ENCODE assay signal across 13 mouse cellular contexts in genomic region chr9:72828616-72829257, GRCm38 (mm10). TPM values are rescaled to one million over a fixed set of nuclear protein-coding genes. Genes with fewer than 3 reads are reported as not detected.
DNase-seq lines count a peak whose midpoint lies in the region; ATAC-seq and TF ChIP-seq lines count a peak whose summit lies in the region.
"Had no signal": no experiment of that assay in that cellular context is flagged by ENCODE, and none has a peak within 500 bp of the region (broad histone marks: within the 10 kb centered on the region; RNA-seq: fewer than 3 reads in every experiment).

No protein-coding gene starts in this region.

- no peak for ATAC-seq in forebrain, embryonic 14.5 days
- ATAC-seq in forebrain, postnatal 0 days: no peak
- ATAC-seq in midbrain, embryonic 12.5 days (ENCODE audit: low FRiP score, low read depth): 0 out of 2 replicates have a peak, but pooled peaks have one; percentile 41
- no peak for ATAC-seq in midbrain, embryonic 16.5 days
- peak; percentile 50; the same call in 1 of the 2 replicates for ATAC-seq in limb, embryonic 12.5 days (ENCODE audit: insufficient number of reproducible peaks, insufficient read depth, low FRiP score, low TSS enrichment, low read depth)
- ATAC-seq in stomach, embryonic 16.5 days (ENCODE audit: insufficient read depth, low FRiP score): peak; percentile 58; the same call in 1 of the 2 replicates
- no peak for ATAC-seq in frontal cortex, adult (ENCODE audit: low TSS enrichment)

- 0 out of 2 replicates have a peak, but pooled peaks cover 3% of the 10 kb centered on the region for H3K4me1 ChIP-seq in forebrain, embryonic 14.5 days (ENCODE audit: control insufficient read depth, insufficient read depth, low read length)
- no peaks in the 10 kb centered on the region for H3K4me1 ChIP-seq in forebrain, postnatal 0 days (ENCODE audit: insufficient read depth)
- H3K4me1 ChIP-seq in midbrain, embryonic 12.5 days: peaks cover 35% of the 10 kb centered on the region
- peaks cover 9% of the 10 kb centered on the region for H3K4me1 ChIP-seq in midbrain, embryonic 16.5 days (ENCODE audit: control insufficient read depth, insufficient read depth, low read length)
- peaks cover 31% of the 10 kb centered on the region for H3K4me1 ChIP-seq in limb, embryonic 12.5 days (replicated peaks)
- 0 out of 2 replicates have a peak, but pooled peaks cover 9% of the 10 kb centered on the region for H3K4me1 ChIP-seq in stomach, embryonic 16.5 days (ENCODE audit: control insufficient read depth, insufficient read depth, low read length)

- no peak overlapping the region for H3K4me3 ChIP-seq in forebrain, embryonic 14.5 days (ENCODE audit: low read depth, low read length)
- no peak overlapping the region for H3K4me3 ChIP-seq in forebrain, postnatal 0 days (ENCODE audit: low read depth, low read length)
- H3K4me3 ChIP-seq in midbrain, embryonic 12.5 days: no peak overlapping the region
- no peak overlapping the region for H3K4me3 ChIP-seq in midbrain, embryonic 16.5 days (ENCODE audit: low read depth, low read length)
- H3K4me3 ChIP-seq in limb, embryonic 12.5 days (replicated peaks): no peak overlapping the region
- H3K4me3 ChIP-seq in stomach, embryonic 16.5 days (replicated peaks; ENCODE audit: low read length): no peak overlapping the region

- 41% methylated on average over 5 of the region's 5 CpGs for WGBS in forebrain, embryonic 14.5 days
- WGBS in forebrain, postnatal 0 days: 41% methylated on average over 5 of the region's 5 CpGs
- 25% methylated on average over 5 of the region's 5 CpGs for WGBS in midbrain, embryonic 12.5 days
- WGBS in midbrain, embryonic 16.5 days: 26% methylated on average over 5 of the region's 5 CpGs
- 44% methylated on average over 5 of the region's 5 CpGs for WGBS in limb, embryonic 12.5 days
- 46% methylated on average over 5 of the region's 5 CpGs for WGBS in stomach, embryonic 16.5 days

- no peaks in the 10 kb centered on the region for H3K27me3 ChIP-seq in forebrain, embryonic 14.5 days (replicated peaks; ENCODE audit: control insufficient read depth, insufficient read depth, low read length)
- no peaks in the 10 kb centered on the region; the same call in 1 of the 2 replicates for H3K27me3 ChIP-seq in forebrain, postnatal 0 days (ENCODE audit: insufficient read depth, low read length)
- H3K27me3 ChIP-seq in midbrain, embryonic 12.5 days: 0 out of 2 replicates have a peak, but pooled peaks cover 7% of the 10 kb centered on the region
- H3K27me3 ChIP-seq in midbrain, embryonic 16.5 days (ENCODE audit: control insufficient read depth, insufficient read depth, low read depth, low read length): no peaks in the 10 kb centered on the region
- H3K27me3 ChIP-seq in limb, embryonic 12.5 days: peaks cover 6% of the 10 kb centered on the region; the same call in 1 of the 2 replicates
- no peaks in the 10 kb centered on the region for H3K27me3 ChIP-seq in stomach, embryonic 16.5 days (ENCODE audit: control insufficient read depth, insufficient read depth, low read length)

- H3K27ac ChIP-seq in forebrain, embryonic 14.5 days (ENCODE audit: low read depth, low read length): no peak overlapping the region
- no peak overlapping the region for H3K27ac ChIP-seq in forebrain, postnatal 0 days (ENCODE audit: low read depth, low read length)
- H3K27ac ChIP-seq in midbrain, embryonic 12.5 days (replicated peaks): peak overlapping the region; percentile 63
- no peak overlapping the region for H3K27ac ChIP-seq in midbrain, embryonic 16.5 days (ENCODE audit: low read length)
- peak overlapping the region; percentile 64 for H3K27ac ChIP-seq in limb, embryonic 12.5 days
- peak overlapping the region; percentile 34; the same call in 1 of the 2 replicates for H3K27ac ChIP-seq in stomach, embryonic 16.5 days (ENCODE audit: low read length)

- DNase-seq in forebrain, embryonic 14.5 days (ENCODE audit: low spot score): peak; percentile 31
- no peak for DNase-seq in forebrain, postnatal 0 days
- DNase-seq in right cerebral cortex, postnatal 10 days (ENCODE audit: low spot score in 2 of 2): no peak
- DNase-seq: B cell, adult 2 months; kidney, adult 9 months; lung, adult 18-20 months had no signal

- H3K9me3 ChIP-seq in forebrain, embryonic 14.5 days (replicated peaks; ENCODE audit: control insufficient read depth, low read length): no peaks in the 10 kb centered on the region
- H3K9me3 ChIP-seq in forebrain, postnatal 0 days (ENCODE audit: low read length): no peaks in the 10 kb centered on the region
- no peaks in the 10 kb centered on the region for H3K9me3 ChIP-seq in midbrain, embryonic 12.5 days
- no peaks in the 10 kb centered on the region for H3K9me3 ChIP-seq in midbrain, embryonic 16.5 days (replicated peaks; ENCODE audit: control insufficient read depth, low read length, poor library complexity, severe bottlenecking)
- H3K9me3 ChIP-seq in limb, embryonic 12.5 days: no peaks in the 10 kb centered on the region
- H3K9me3 ChIP-seq in stomach, embryonic 16.5 days (replicated peaks; ENCODE audit: control insufficient read depth, low read length): no peaks in the 10 kb centered on the region

- TF ChIP-seq CTCF in forebrain, postnatal 0 days (IDR thresholded peaks at IDR 0.05; ENCODE audit: low read depth): no peak

- H3K36me3 ChIP-seq in forebrain, embryonic 14.5 days (ENCODE audit: control insufficient read depth, insufficient read depth, low read length): no peaks in the 10 kb centered on the region
- H3K36me3 ChIP-seq in forebrain, postnatal 0 days (ENCODE audit: insufficient read depth): no peaks in the 10 kb centered on the region
- H3K36me3 ChIP-seq in midbrain, embryonic 12.5 days: no peaks in the 10 kb centered on the region
- H3K36me3 ChIP-seq in midbrain, embryonic 16.5 days (ENCODE audit: control insufficient read depth, insufficient read depth, low read length): no peaks in the 10 kb centered on the region
- H3K36me3 ChIP-seq in limb, embryonic 12.5 days: no peaks in the 10 kb centered on the region
- H3K36me3 ChIP-seq in stomach, embryonic 16.5 days (ENCODE audit: control insufficient read depth, insufficient read depth, low read length): no peaks in the 10 kb centered on the region

- H3K4me2 ChIP-seq in forebrain, embryonic 14.5 days (ENCODE audit: low read length): no peak overlapping the region
- H3K4me2 ChIP-seq in forebrain, postnatal 0 days (ENCODE audit: low read depth): no peak overlapping the region
- no peak overlapping the region for H3K4me2 ChIP-seq in midbrain, embryonic 12.5 days (replicated peaks)
- no peak overlapping the region for H3K4me2 ChIP-seq in midbrain, embryonic 16.5 days (ENCODE audit: low read length)
- no peak overlapping the region for H3K4me2 ChIP-seq in limb, embryonic 12.5 days
- no peak overlapping the region for H3K4me2 ChIP-seq in stomach, embryonic 16.5 days (ENCODE audit: low read depth, low read length)

- H3K9ac ChIP-seq in forebrain, embryonic 14.5 days (ENCODE audit: low read length): no peak overlapping the region
- H3K9ac ChIP-seq in forebrain, postnatal 0 days: no peak overlapping the region
- no peak overlapping the region for H3K9ac ChIP-seq in midbrain, embryonic 12.5 days (replicated peaks)
- H3K9ac ChIP-seq in midbrain, embryonic 16.5 days (ENCODE audit: low read depth, low read length): no peak overlapping the region
- no peak overlapping the region for H3K9ac ChIP-seq in limb, embryonic 12.5 days (replicated peaks)
- H3K9ac ChIP-seq in stomach, embryonic 16.5 days (ENCODE audit: low read length): no peak overlapping the region

RNA-seq across cellular contexts. Expression of gene Prtg, which starts 22.1 kb away (rescaled TPM):
- polyA plus RNA-seq in forebrain, embryonic 14.5 days (2014; fragmentation: Nextera tagmentation; extraction: Ambion mirVana): 0.36 TPM in 2 replicates
- total RNA-seq in forebrain, postnatal 0 days (2014; rRNA removed): 0.62 and 0.76 TPM in 2 replicates
- 0.11 and 0.18 TPM in 2 replicates for polyA plus RNA-seq in forebrain, postnatal 0 days (2015; fragmentation: Nextera tagmentation; extraction: Ambion mirVana)
- 2.3 and 2.6 TPM in 2 replicates for polyA plus RNA-seq in midbrain, embryonic 12.5 days (2016; fragmentation: Nextera tagmentation; extraction: Ambion mirVana)
- polyA plus RNA-seq in midbrain, embryonic 16.5 days (2015; fragmentation: Nextera tagmentation; extraction: Ambion mirVana): 0.41 and 0.56 TPM in 2 replicates
- 0.91 and 0.95 TPM in 2 replicates for polyA plus RNA-seq in limb, embryonic 12.5 days (2016; fragmentation: Nextera tagmentation; extraction: Ambion mirVana)
- 0.25 and 0.31 TPM in 2 replicates for polyA plus RNA-seq in stomach, embryonic 16.5 days (2015; fragmentation: Nextera tagmentation; extraction: Ambion mirVana)
- total RNA-seq: megakaryocyte-erythroid progenitor cell, adult 5-6 weeks; MEL had no signal

Comparison
In these comparisons a context has a peak if more than half of its experiments do, and no peak if none do; other contexts are left out.
1. ATAC-seq: peak in midbrain, embryonic 12.5 days (single experiment), limb, embryonic 12.5 days (single experiment) and stomach, embryonic 16.5 days (single experiment); none in forebrain, embryonic 14.5 days (single experiment), forebrain, postnatal 0 days (single experiment), midbrain, embryonic 16.5 days (single experiment) and frontal cortex, adult (single experiment).
2. H3K27ac ChIP-seq: peak in midbrain, embryonic 12.5 days (single experiment), limb, embryonic 12.5 days (single experiment) and stomach, embryonic 16.5 days (single experiment); none in forebrain, embryonic 14.5 days (single experiment), forebrain, postnatal 0 days (single experiment) and midbrain, embryonic 16.5 days (single experiment).